15 mouse cellular contexts compared by ENCODE assay signal in genomic region chr6:70774372-70774771, GRCm38 (mm10). TPM values are rescaled to one million over a fixed set of nuclear protein-coding genes. Genes with fewer than 3 reads are reported as not detected.
A peak's percentile ranks its signal among the peaks of the same experiment; 100 is the strongest.
DNase-seq lines count a peak whose midpoint lies in the region; ATAC-seq lines count a peak whose summit lies in the region.
"Had no signal": no experiment of that assay in that cellular context is flagged by ENCODE, and none has a peak within 500 bp of the region (broad histone marks: within the 10 kb centered on the region; RNA-seq: fewer than 3 reads in every experiment).

No protein-coding gene starts in this region.

- no peaks in the 10 kb centered on the region for H3K9me3 ChIP-seq in forebrain, embryonic 16.5 days (ENCODE audit: control insufficient read depth, low read length)
- H3K9me3 ChIP-seq in forebrain, embryonic 14.5 days (replicated peaks; ENCODE audit: control insufficient read depth, low read length): no peaks in the 10 kb centered on the region
- no peaks in the 10 kb centered on the region for H3K9me3 ChIP-seq in kidney, embryonic 15.5 days (replicated peaks)
- no peaks in the 10 kb centered on the region for H3K9me3 ChIP-seq in neural tube, embryonic 11.5 days (ENCODE audit: control insufficient read depth, low read length)
- H3K9me3 ChIP-seq: limb, embryonic 12.5 days; liver, embryonic 15.5 days had no signal

- WGBS in forebrain, embryonic 16.5 days: 43% methylated on average over 2 of the region's 2 CpGs
- WGBS in forebrain, embryonic 14.5 days: 62% methylated on average over 2 of the region's 2 CpGs
- WGBS in kidney, embryonic 15.5 days: 86% methylated on average over 2 of the region's 2 CpGs
- 55% methylated on average over 2 of the region's 2 CpGs for WGBS in neural tube, embryonic 11.5 days

- no peak overlapping the region for H3K27ac ChIP-seq in forebrain, embryonic 16.5 days (ENCODE audit: low read length)
- no peak overlapping the region for H3K27ac ChIP-seq in forebrain, embryonic 14.5 days (ENCODE audit: low read depth, low read length)
- H3K27ac ChIP-seq in kidney, embryonic 15.5 days: no peak overlapping the region
- no peak overlapping the region for H3K27ac ChIP-seq in neural tube, embryonic 11.5 days (ENCODE audit: low read depth, low read length)
- H3K27ac ChIP-seq: limb, embryonic 12.5 days; liver, embryonic 15.5 days had no signal

- no peaks in the 10 kb centered on the region for H3K4me1 ChIP-seq in forebrain, embryonic 16.5 days (replicated peaks; ENCODE audit: control insufficient read depth, insufficient read depth, low read length)
- H3K4me1 ChIP-seq in forebrain, embryonic 14.5 days (ENCODE audit: control insufficient read depth, insufficient read depth, low read length): no peaks in the 10 kb centered on the region
- H3K4me1 ChIP-seq in kidney, embryonic 15.5 days: no peaks in the 10 kb centered on the region
- H3K4me1 ChIP-seq in neural tube, embryonic 11.5 days (ENCODE audit: control insufficient read depth, insufficient read depth, low read length): no peaks in the 10 kb centered on the region
- H3K4me1 ChIP-seq: limb, embryonic 12.5 days had no signal

- ATAC-seq in forebrain, embryonic 16.5 days: peak; percentile 23; the same call in 1 of the 2 replicates
- no peak for ATAC-seq in forebrain, embryonic 14.5 days
- ATAC-seq in kidney, embryonic 15.5 days (replicated peaks; ENCODE audit: low FRiP score): no peak
- peak; percentile 66 for ATAC-seq in neural tube, embryonic 11.5 days (ENCODE audit: insufficient read depth, low FRiP score, low TSS enrichment)
- ATAC-seq: inflammation-experienced regulatory T-cells, adult 6 months; Patski had no signal

- no peaks in the 10 kb centered on the region for H3K27me3 ChIP-seq in forebrain, embryonic 16.5 days (replicated peaks; ENCODE audit: control insufficient read depth, insufficient read depth, low read length)
- no peaks in the 10 kb centered on the region for H3K27me3 ChIP-seq in forebrain, embryonic 14.5 days (replicated peaks; ENCODE audit: control insufficient read depth, insufficient read depth, low read length)
- H3K27me3 ChIP-seq in kidney, embryonic 15.5 days: no peaks in the 10 kb centered on the region
- H3K27me3 ChIP-seq in neural tube, embryonic 11.5 days (ENCODE audit: control insufficient read depth, insufficient read depth, low read length): no peaks in the 10 kb centered on the region
- H3K27me3 ChIP-seq: limb, embryonic 12.5 days; liver, embryonic 15.5 days; Patski had no signal

- H3K36me3 ChIP-seq in forebrain, embryonic 16.5 days (ENCODE audit: control insufficient read depth, insufficient read depth): peaks cover 18% of the 10 kb centered on the region
- H3K36me3 ChIP-seq in forebrain, embryonic 14.5 days (ENCODE audit: control insufficient read depth, insufficient read depth, low read length): peaks cover 57% of the 10 kb centered on the region
- peaks cover 63% of the 10 kb centered on the region for H3K36me3 ChIP-seq in kidney, embryonic 15.5 days
- H3K36me3 ChIP-seq in neural tube, embryonic 11.5 days (ENCODE audit: control insufficient read depth, insufficient read depth, low read length): no peaks in the 10 kb centered on the region; the same call in none of the 2 replicates

- H3K9ac ChIP-seq in forebrain, embryonic 16.5 days (replicated peaks; ENCODE audit: low read depth, low read length): no peak overlapping the region
- H3K9ac ChIP-seq in forebrain, embryonic 14.5 days (ENCODE audit: low read length): no peak overlapping the region
- H3K9ac ChIP-seq in kidney, embryonic 15.5 days: no peak overlapping the region
- H3K9ac ChIP-seq in neural tube, embryonic 11.5 days (ENCODE audit: low read length): no peak overlapping the region
- H3K9ac ChIP-seq: limb, embryonic 12.5 days; liver, embryonic 15.5 days had no signal

- no peak overlapping the region for H3K4me3 ChIP-seq in forebrain, embryonic 16.5 days (replicated peaks; ENCODE audit: low read length)
- H3K4me3 ChIP-seq in forebrain, embryonic 14.5 days (ENCODE audit: low read depth, low read length): no peak overlapping the region
- no peak overlapping the region for H3K4me3 ChIP-seq in kidney, embryonic 15.5 days (replicated peaks)
- H3K4me3 ChIP-seq in neural tube, embryonic 11.5 days (ENCODE audit: low read depth, low read length): no peak overlapping the region
- H3K4me3 ChIP-seq: limb, embryonic 12.5 days; liver, embryonic 15.5 days had no signal

- H3K4me2 ChIP-seq in forebrain, embryonic 16.5 days (ENCODE audit: low read length): no peak overlapping the region
- no peak overlapping the region for H3K4me2 ChIP-seq in forebrain, embryonic 14.5 days (ENCODE audit: low read length)
- H3K4me2 ChIP-seq in kidney, embryonic 15.5 days: no peak overlapping the region
- no peak overlapping the region for H3K4me2 ChIP-seq in neural tube, embryonic 11.5 days (ENCODE audit: low read depth)
- H3K4me2 ChIP-seq: limb, embryonic 12.5 days; liver, embryonic 15.5 days had no signal

- no peak for DNase-seq in forebrain, embryonic 14.5 days (ENCODE audit: low spot score)
- peak; percentile 55 for DNase-seq in kidney, adult 9 months
- DNase-seq in neural tube, embryonic 11.5 days (ENCODE audit: low spot score): no peak
- no peak for DNase-seq in neural tube, embryonic 10.5 days (ENCODE audit: extremely low spot score, low spot score)
- DNase-seq in right cerebral cortex, adult 2 months (ENCODE audit: low spot score in 2 of 2): no peak
- DNase-seq in adrenal gland, postnatal 36 days: no peak
- DNase-seq: cerebellum, adult 11 months; cerebellum, postnatal 36 days; lung, postnatal 14 days had no signal

RNA-seq across cellular contexts. Expression of gene Rpia, which starts 17.7 kb away (rescaled TPM):
- 2.5 and 3.3 TPM in 2 replicates for polyA plus RNA-seq in forebrain, embryonic 16.5 days (2015; fragmentation: Nextera tagmentation; extraction: Ambion mirVana)
- polyA plus RNA-seq in forebrain, embryonic 14.5 days (2014; fragmentation: Nextera tagmentation; extraction: Ambion mirVana): 2.5 and 2.6 TPM in 2 replicates
- 3.1 and 3.4 TPM in 2 replicates for polyA plus RNA-seq in kidney, embryonic 15.5 days (2015; fragmentation: Nextera tagmentation; extraction: Ambion mirVana)
- 1.8 and 1.9 TPM in 2 replicates for polyA plus RNA-seq in neural tube, embryonic 11.5 days (2014; fragmentation: Nextera tagmentation; extraction: Ambion mirVana)
- total RNA-seq in adrenal gland, postnatal 36 days (2021): 10 to 100 TPM; 18.5 to 25.0 TPM

Comparison
In these comparisons a context has a peak if more than half of its experiments do, and no peak if none do; other contexts are left out.
1. ATAC-seq: peak in forebrain, embryonic 16.5 days (single experiment) and neural tube, embryonic 11.5 days (single experiment); none in forebrain, embryonic 14.5 days (single experiment) and kidney, embryonic 15.5 days (single experiment).